Mouse (Mus musculus) liver, adult 2 months (tissue): ENCODE measurements around the gene Pappa. TPM values are rescaled to one million over a fixed set of nuclear protein-coding genes. Genes with fewer than 3 reads are reported as not detected.

ENCODE experiments used
- DNase-seq: peaks from one replicate; pipeline ENCODE4 v3.0.0-alpha.2; 2011; ENCODE audit warnings: low read depth, low spot score; ENCODE audit errors: extremely low read depth
- H3K27ac ChIP-seq: fragments of 200-500 bp; replicated peaks from 2 replicates; pipeline ENCODE4 v1.5.1; 2012; ENCODE audit warnings: low read depth, mild to moderate bottlenecking, control low read depth, inconsistent platforms, low read length; ENCODE audit not compliant: insufficient read depth
- H3K27me3 ChIP-seq: fragments of 200-500 bp; 2 replicates; pipeline ENCODE4 v1.6.1; 2012; ENCODE audit warnings: mild to moderate bottlenecking, moderate library complexity, low read length, inconsistent platforms; ENCODE audit not compliant: control insufficient read depth, insufficient read depth
- H3K36me3 ChIP-seq: fragments of 200-500 bp; 2 replicates; pipeline ENCODE4 v1.6.1; 2012; ENCODE audit warnings: low read length, inconsistent platforms; ENCODE audit not compliant: control insufficient read depth, insufficient read depth
- H3K4me1 ChIP-seq: fragments of 200-500 bp; 2 replicates; pipeline ENCODE4 v1.6.1; 2011; ENCODE audit warnings: low read length; ENCODE audit not compliant: control insufficient read depth, insufficient read depth
- H3K4me3 ChIP-seq: fragments of 200-500 bp; 2 replicates; pipeline ENCODE4 v1.5.1; 2011; ENCODE audit warnings: low read depth, mild to moderate bottlenecking, control low read depth, low read length, moderate library complexity; ENCODE audit not compliant: insufficient read depth
- H3K79me2 ChIP-seq: fragments of 200-500 bp; 2 replicates; pipeline ENCODE4 v1.6.1; 2012; ENCODE audit warnings: inconsistent platforms, mild to moderate bottlenecking, low read length, moderate library complexity; ENCODE audit not compliant: control insufficient read depth, insufficient read depth
- H3K9ac ChIP-seq: fragments of 200-500 bp; 2 replicates; pipeline ENCODE4 v1.6.1; 2012; ENCODE audit warnings: low read depth, mild to moderate bottlenecking, control low read depth, inconsistent platforms, low read length
- CTCF ChIP-seq: fragments of 200-500 bp; IDR thresholded peaks from 2 replicates; pipeline ENCODE4 v1.5.1; 2011; ENCODE audit warnings: low read depth, low read length, control low read depth
- POLR2A ChIP-seq: fragments of 200-500 bp; IDR thresholded peaks from 2 replicates; pipeline ENCODE4 v1.6.1; 2011; ENCODE audit warnings: low read length, control low read depth; ENCODE audit not compliant: insufficient read depth; ENCODE audit errors: extremely low read depth
- WGBS: fragments of 180-500 bp; shearing (Covaris S2); methylation state at CpG from one replicate; pipeline ENCODE4 v1.1.7; 2018; 5-methylcytosine and 5-hydroxymethylcytosine counted together
- polyA plus RNA-seq: library from polyadenylated mRNA; depleted of rRNA; stranded (reverse); fragments of >200 nt; gene quantifications from 2 replicates; pipeline ENCODE4 v1.2.3, GENCODE M21; 2012
- total RNA-seq: library from RNA; depleted of rRNA; stranded (reverse); fragments of >200 nt; gene quantifications from 2 replicates; pipeline ENCODE4 v1.2.3, GENCODE M21; 2014

Gene Pappa
- total and polyA plus RNA-seq, 2 experiments = 0.02 to 0.09 TPM

DNA sequence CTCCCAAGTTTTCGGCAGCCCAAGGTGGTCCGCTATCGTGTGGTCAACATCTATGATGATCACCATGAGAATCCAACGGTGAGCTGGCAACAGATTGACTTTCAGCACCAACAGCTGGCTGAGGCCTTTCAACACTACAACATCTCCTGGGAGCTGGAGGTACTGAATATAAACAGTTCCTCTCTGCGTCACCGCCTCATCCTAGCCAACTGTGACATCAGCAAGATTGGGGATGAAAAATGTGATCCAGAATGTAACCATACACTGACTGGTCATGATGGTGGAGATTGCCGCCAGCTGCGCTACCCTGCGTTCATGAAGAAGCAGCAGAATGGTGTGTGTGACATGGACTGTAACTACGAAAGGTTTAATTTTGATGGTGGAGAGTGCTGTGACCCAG lies 32.3 kb downstream of the Pappa start:
- Histone ChIP-seq H3K27me3 (no peaks in the 10 kb centered on the region), H3K36me3 (no peaks in the 10 kb centered on the region), H3K4me1 (no peaks in the 10 kb centered on the region), H3K4me3 (no peak overlapping the region), H3K27ac (no peak overlapping the region), H3K9ac (no peak overlapping the region), H3K79me2 (no peaks in the 10 kb centered on the region)
- 94% methylated on average over 10 of the region's 10 CpGs for WGBS
- TF ChIP-seq POLR2A (no peak), CTCF (no peak)
- DNase-seq = no peak

DNA sequence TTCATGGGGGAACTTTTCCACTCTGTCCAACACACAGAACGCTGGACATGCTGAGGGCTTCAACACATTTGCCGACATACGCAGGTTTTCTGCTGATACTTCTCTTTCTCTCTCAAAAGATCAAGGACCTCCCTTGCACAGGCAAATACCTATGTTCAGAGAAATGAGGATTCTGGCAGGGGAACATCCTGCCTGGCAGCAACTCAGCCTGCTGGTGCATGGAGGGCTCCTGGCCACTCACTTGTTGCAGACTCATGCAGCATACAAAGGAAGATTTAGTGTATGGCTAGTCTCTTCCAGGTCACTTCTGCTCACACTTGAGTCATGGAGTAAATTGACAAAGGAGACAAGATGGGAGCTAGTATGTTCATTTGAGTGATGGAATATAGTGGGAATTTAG lies 34.7 kb downstream of the Pappa start:
- H3K27me3 ChIP-seq = no peaks in the 10 kb centered on the region
- H3K27ac ChIP-seq = no peak overlapping the region
- TF ChIP-seq CTCF (no peak), POLR2A (no peak)
- H3K4me1 ChIP-seq = no peaks in the 10 kb centered on the region
- H3K4me3 ChIP-seq = no peak overlapping the region
- DNase-seq = no peak
- H3K79me2 ChIP-seq = no peaks in the 10 kb centered on the region
- WGBS = 83% methylated on average over 3 of the region's 3 CpGs
- H3K9ac ChIP-seq = no peak overlapping the region
- H3K36me3 ChIP-seq = no peaks in the 10 kb centered on the region

DNA sequence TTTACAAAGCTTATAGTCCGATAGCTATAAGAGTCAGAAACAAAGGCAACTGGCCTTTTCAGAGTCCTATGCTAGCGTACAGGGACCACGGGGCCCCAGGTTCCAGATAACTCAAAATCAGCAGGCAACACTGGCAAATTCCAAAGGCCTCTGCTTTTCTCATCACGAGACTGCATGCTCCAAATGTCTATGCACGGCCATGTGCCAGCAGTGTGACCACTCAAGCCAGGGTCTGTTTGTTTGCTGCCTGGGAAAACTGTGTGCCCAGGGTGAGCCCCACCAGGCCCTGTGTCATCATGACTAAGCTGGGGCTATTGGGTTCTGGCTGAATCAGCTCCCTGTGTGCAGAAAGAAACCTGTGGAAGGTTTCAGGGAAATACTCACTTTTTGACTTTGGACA lies 35.5 kb downstream of the Pappa start:
- WGBS = 70% methylated on average over 5 of the region's 5 CpGs
- Histone ChIP-seq H3K4me3 (no peak overlapping the region), H3K79me2 (no peaks in the 10 kb centered on the region), H3K27me3 (no peaks in the 10 kb centered on the region), H3K36me3 (no peaks in the 10 kb centered on the region), H3K9ac (no peak overlapping the region), H3K4me1 (no peaks in the 10 kb centered on the region), H3K27ac (no peak overlapping the region)
- no peak for TF ChIP-seq CTCF
- TF ChIP-seq POLR2A = no peak
- no peak for DNase-seq

DNA sequence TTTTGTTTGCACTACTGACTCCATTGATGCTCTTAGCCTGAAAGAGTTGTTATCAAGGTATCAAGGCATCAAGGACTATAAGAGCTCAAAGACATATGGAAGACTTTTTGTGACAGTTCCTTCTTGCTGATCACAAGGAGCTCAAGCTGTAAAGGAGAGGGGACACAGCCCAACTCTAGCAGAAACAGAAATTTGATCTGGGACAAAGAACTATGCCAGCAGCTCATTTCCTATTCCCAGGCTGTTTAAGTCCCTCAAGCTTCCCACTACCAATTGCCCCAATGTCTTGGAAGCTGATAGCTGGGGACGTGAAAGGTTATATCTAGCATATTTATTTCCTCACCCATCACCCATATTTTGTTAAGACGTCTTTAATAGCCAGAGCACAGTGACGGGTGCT lies 39.7 kb downstream of the Pappa start:
- Histone ChIP-seq H3K27ac (no peak overlapping the region), H3K36me3 (no peaks in the 10 kb centered on the region), H3K4me3 (no peak overlapping the region), H3K9ac (no peak overlapping the region), H3K27me3 (no peaks in the 10 kb centered on the region), H3K79me2 (no peaks in the 10 kb centered on the region), H3K4me1 (no peaks in the 10 kb centered on the region)
- 78% methylated on average over 3 of the region's 3 CpGs for WGBS
- no peak for TF ChIP-seq POLR2A
- DNase-seq = no peak

DNA sequence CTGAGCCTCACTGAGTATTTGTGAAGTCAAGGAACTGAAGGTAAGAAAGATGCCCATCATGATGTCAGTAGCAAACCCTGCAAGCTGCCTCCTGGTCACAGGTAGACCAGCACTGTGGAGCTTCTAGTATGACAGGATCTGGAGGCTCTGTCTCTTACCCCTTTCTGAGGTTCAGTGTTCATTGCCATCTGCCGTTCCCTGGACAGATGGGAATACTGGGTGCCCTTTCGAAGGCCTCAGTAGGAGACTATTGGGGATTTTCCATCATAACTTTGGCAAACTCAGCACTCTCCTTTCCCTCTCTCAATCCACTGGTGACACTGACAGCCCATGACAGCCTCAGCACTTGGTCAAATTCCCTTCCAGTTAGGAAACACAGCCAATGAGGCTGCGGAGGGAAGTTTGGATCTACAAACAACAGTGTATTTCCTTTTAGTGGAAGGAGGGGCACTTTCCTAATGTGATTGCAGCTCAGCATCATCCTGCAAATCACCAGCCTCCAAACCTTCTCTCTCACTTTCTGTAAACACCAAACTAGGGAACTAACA lies 42.4 kb downstream of the Pappa start:
- Histone ChIP-seq H3K9ac (no peak overlapping the region), H3K36me3 (no peaks in the 10 kb centered on the region), H3K79me2 (no peaks in the 10 kb centered on the region), H3K4me1 (no peaks in the 10 kb centered on the region), H3K4me3 (no peak overlapping the region), H3K27me3 (no peaks in the 10 kb centered on the region), H3K27ac (no peak overlapping the region)
- 77% methylated on average over 3 of the region's 3 CpGs for WGBS
- TF ChIP-seq POLR2A = no peak
- no peak for TF ChIP-seq CTCF
- DNase-seq = no peak

DNA sequence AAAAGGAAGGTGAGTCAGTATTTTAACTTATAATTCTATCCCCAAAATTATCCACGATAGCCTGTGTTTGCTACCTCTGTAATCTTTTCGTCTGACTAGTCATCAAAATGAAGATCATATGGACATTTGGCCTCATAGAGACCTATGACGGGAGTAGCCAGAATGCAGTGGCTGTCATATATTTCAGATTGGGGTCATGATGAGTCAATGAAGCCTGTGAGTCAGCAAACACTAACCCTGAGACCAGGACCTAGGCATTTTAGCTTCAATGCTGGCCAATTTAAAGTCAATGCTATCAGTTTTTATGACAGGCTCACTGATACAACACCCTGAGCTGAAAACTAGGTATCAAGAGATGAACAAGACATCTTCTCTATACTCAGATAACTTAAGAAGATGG lies 50.5 kb downstream of the Pappa start:
- H3K4me3 ChIP-seq = no peak overlapping the region
- no peak overlapping the region for H3K9ac ChIP-seq
- H3K4me1 ChIP-seq = no peaks in the 10 kb centered on the region
- DNase-seq = no peak
- no peaks in the 10 kb centered on the region for H3K36me3 ChIP-seq
- no peaks in the 10 kb centered on the region for H3K79me2 ChIP-seq
- 77% methylated on average over 3 of the region's 3 CpGs for WGBS
- TF ChIP-seq CTCF (no peak), POLR2A (no peak)
- H3K27me3 ChIP-seq = no peaks in the 10 kb centered on the region
- no peak overlapping the region for H3K27ac ChIP-seq
